Mouse (Mus musculus): ENCODE data around the gene Ano1. TPM values are rescaled to one million over a fixed set of nuclear protein-coding genes. Genes with fewer than 3 reads are reported as not detected.

The Ano1 gene
- total RNA-seq, 1 experiment, result 9.1 TPM

DNA sequence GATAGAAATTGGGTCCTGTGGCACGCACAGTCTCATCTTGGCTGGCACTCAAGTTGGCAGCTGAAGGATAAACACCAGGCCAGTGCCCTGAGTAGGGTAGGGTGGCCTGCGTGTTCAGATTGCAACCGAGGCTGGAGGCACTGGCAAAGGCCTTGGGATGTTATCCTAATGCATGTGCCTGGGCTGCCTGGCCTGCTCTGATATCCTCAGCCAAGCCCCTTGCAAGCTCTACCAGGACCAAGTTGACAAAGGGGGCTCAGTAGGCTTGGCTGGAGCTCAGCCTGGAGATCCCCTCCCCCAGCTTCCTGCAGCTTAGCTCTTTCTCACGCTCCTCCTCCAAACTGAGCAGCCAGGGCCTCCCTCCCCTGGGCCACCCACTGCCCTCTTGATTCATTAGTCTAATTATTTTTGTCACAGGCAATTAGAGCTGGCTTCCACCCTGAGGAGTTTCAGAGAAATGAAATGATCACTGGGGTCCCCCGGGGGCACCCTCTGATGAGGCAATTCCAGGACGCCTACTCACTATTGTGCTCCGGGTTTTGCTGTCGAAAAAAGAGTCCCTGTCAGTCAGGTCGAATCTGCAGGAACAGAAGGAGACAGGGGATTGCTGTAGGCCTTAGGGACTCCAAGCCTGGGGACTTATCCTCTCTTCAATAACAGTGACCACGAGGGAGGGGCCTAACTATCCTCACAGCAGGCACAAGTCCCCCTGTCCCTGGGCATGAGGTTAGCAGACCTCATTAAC lies 97.9 kb downstream of the Ano1 start:
- no peaks in the 10 kb centered on the region for H3K4me1 ChIP-seq (ENCODE audit: control insufficient read depth in 2 of 2, insufficient read depth in 2 of 2, low read length in 2 of 2, poor library complexity in 1 of 2)
- H3K27ac ChIP-seq (ENCODE audit: insufficient read depth, low read depth, low read length, poor library complexity, severe bottlenecking), result no peak overlapping the region
- no peaks in the 10 kb centered on the region for H3K9me3 ChIP-seq (ENCODE audit: control insufficient read depth, insufficient read depth, low read depth, low read length)
- H3K4me3 ChIP-seq (ENCODE audit: insufficient read depth in 1 of 2, low read depth in 1 of 2, low read length in 2 of 2, poor library complexity in 1 of 2, severe bottlenecking in 1 of 2), result no peak overlapping the region
- TF ChIP-seq CHD2 (IDR thresholded peaks at IDR 0.05; ENCODE audit: low read depth, low read length) (no peak), HCFC1 (IDR thresholded peaks at IDR 0.05; ENCODE audit: borderline replicate concordance, insufficient read depth, low read length) (no peak), MAFK (IDR thresholded peaks at IDR 0.05; ENCODE audit: insufficient read depth, low read depth, low read length) (no peak), ZNF384 (IDR thresholded peaks at IDR 0.05; ENCODE audit: low read depth, low read length) (no peak)
- H3K36me3 ChIP-seq (ENCODE audit: control insufficient read depth, insufficient read depth, low read length, poor library complexity, severe bottlenecking), result no peaks in the 10 kb centered on the region
- H3K9ac ChIP-seq (ENCODE audit: insufficient read depth, low read depth, low read length, poor library complexity, severe bottlenecking), result no peak overlapping the region
- in situ Hi-C loops (cut with MboI; ENCODE audit: low sequenced_read_pairs in 2 of 2, unreplicated experiment in 2 of 2), result no loop called here
- DNase-seq (ENCODE audit: low read depth, low spot score), result no peak

DNA sequence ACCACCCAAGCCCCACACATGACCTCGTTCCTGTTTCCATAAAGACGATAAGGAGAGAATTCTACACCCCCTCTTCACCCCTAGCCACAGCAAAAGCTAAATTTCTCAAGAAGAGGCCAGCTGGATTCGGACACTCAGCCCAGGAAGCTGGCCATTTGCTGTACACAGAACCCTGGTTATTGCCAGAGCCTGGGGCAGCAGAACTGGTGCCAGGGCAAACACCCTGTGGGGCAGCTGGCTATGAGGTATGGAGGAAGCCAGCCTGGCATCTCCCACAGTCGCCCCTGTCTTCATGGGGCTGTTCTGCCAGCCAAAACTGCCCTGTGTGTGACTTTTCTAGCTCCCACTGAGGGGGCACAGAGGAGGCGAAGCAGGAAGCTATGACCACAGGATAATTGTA lies 104.2 kb downstream of the Ano1 start:
- H3K9ac ChIP-seq (ENCODE audit: insufficient read depth, low read depth, low read length, poor library complexity, severe bottlenecking), result no peak overlapping the region
- in situ Hi-C loops (cut with MboI; ENCODE audit: low sequenced_read_pairs in 2 of 2, unreplicated experiment in 2 of 2), result no loop called here
- no peaks in the 10 kb centered on the region for H3K4me1 ChIP-seq (ENCODE audit: control insufficient read depth in 2 of 2, insufficient read depth in 2 of 2, low read length in 2 of 2, poor library complexity in 1 of 2)
- H3K9me3 ChIP-seq (ENCODE audit: control insufficient read depth, insufficient read depth, low read depth, low read length), result no peaks in the 10 kb centered on the region
- no peak for TF ChIP-seq ZNF384 (IDR thresholded peaks at IDR 0.05; ENCODE audit: low read depth, low read length)
- TF ChIP-seq HCFC1 (IDR thresholded peaks at IDR 0.05; ENCODE audit: borderline replicate concordance, insufficient read depth, low read length), result no peak
- TF ChIP-seq ZC3H11A (IDR thresholded peaks at IDR 0.05; ENCODE audit: borderline replicate concordance, low read depth, low read length), result no peak
- DNase-seq (ENCODE audit: low read depth, low spot score), result no peak
- H3K27ac ChIP-seq (ENCODE audit: insufficient read depth, low read depth, low read length, poor library complexity, severe bottlenecking), result no peak overlapping the region
- no peak overlapping the region for H3K4me3 ChIP-seq (ENCODE audit: insufficient read depth in 1 of 2, low read depth in 1 of 2, low read length in 2 of 2, poor library complexity in 1 of 2, severe bottlenecking in 1 of 2)
- no peaks in the 10 kb centered on the region for H3K36me3 ChIP-seq (ENCODE audit: control insufficient read depth, insufficient read depth, low read length, poor library complexity, severe bottlenecking)

GRCm38 (mm10) chr7:144640817-144641216 lies 111.0 kb downstream of the Ano1 start:
- DNase-seq (ENCODE audit: low read depth, low spot score), result no peak
- H3K27ac ChIP-seq (ENCODE audit: insufficient read depth, low read depth, low read length, poor library complexity, severe bottlenecking), result no peak overlapping the region
- H3K36me3 ChIP-seq (ENCODE audit: control insufficient read depth, insufficient read depth, low read length, poor library complexity, severe bottlenecking), result no peaks in the 10 kb centered on the region
- H3K9ac ChIP-seq (ENCODE audit: insufficient read depth, low read depth, low read length, poor library complexity, severe bottlenecking), result no peak overlapping the region
- in situ Hi-C loops (cut with MboI; ENCODE audit: low sequenced_read_pairs in 2 of 2, unreplicated experiment in 2 of 2), result no loop called here
- TF ChIP-seq HCFC1 (IDR thresholded peaks at IDR 0.05; ENCODE audit: borderline replicate concordance, insufficient read depth, low read length), result no peak
- no peak for TF ChIP-seq CHD2 (IDR thresholded peaks at IDR 0.05; ENCODE audit: low read depth, low read length)
- no peak for TF ChIP-seq ZC3H11A (IDR thresholded peaks at IDR 0.05; ENCODE audit: borderline replicate concordance, low read depth, low read length)
- no peak for TF ChIP-seq ZNF384 (IDR thresholded peaks at IDR 0.05; ENCODE audit: low read depth, low read length)
- no peak for TF ChIP-seq MAFK (IDR thresholded peaks at IDR 0.05; ENCODE audit: insufficient read depth, low read depth, low read length)
- H3K4me1 ChIP-seq (ENCODE audit: control insufficient read depth in 2 of 2, insufficient read depth in 2 of 2, low read length in 2 of 2, poor library complexity in 1 of 2), result no peaks in the 10 kb centered on the region
- no peaks in the 10 kb centered on the region for H3K9me3 ChIP-seq (ENCODE audit: control insufficient read depth, insufficient read depth, low read depth, low read length)
- no peak overlapping the region for H3K4me3 ChIP-seq (ENCODE audit: insufficient read depth in 1 of 2, low read depth in 1 of 2, low read length in 2 of 2, poor library complexity in 1 of 2, severe bottlenecking in 1 of 2)

DNA sequence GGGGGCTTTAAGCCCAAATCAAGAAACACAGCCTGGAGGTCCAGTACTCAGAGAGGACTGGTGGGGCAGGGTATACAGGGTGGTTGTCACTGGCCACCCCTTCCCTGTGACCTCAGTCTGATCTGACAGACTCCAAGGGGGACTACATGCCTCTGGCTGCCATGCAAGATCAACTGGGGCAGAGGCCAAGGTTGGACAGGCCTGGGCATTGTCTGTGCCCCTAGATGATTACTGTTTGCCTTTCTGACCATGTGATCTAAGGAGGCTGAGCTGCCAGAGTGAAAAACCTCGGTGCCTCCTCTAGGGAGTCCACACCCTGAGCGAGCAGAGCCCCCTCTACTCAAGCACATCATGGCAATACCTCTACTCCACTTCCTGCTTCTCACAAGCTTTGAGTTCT lies 115.8 kb downstream of the Ano1 start:
- no peak for DNase-seq (ENCODE audit: low read depth, low spot score)
- in situ Hi-C loops (cut with MboI; ENCODE audit: low sequenced_read_pairs in 2 of 2, unreplicated experiment in 2 of 2), result no loop called here
- no peaks in the 10 kb centered on the region for H3K4me1 ChIP-seq (ENCODE audit: control insufficient read depth in 2 of 2, insufficient read depth in 2 of 2, low read length in 2 of 2, poor library complexity in 1 of 2)
- no peaks in the 10 kb centered on the region for H3K36me3 ChIP-seq (ENCODE audit: control insufficient read depth, insufficient read depth, low read length, poor library complexity, severe bottlenecking)
- no peaks in the 10 kb centered on the region for H3K9me3 ChIP-seq (ENCODE audit: control insufficient read depth, insufficient read depth, low read depth, low read length)
- no peak overlapping the region for H3K27ac ChIP-seq (ENCODE audit: insufficient read depth, low read depth, low read length, poor library complexity, severe bottlenecking)
- H3K4me3 ChIP-seq (ENCODE audit: insufficient read depth in 1 of 2, low read depth in 1 of 2, low read length in 2 of 2, poor library complexity in 1 of 2, severe bottlenecking in 1 of 2), result no peak overlapping the region
- no peak overlapping the region for H3K9ac ChIP-seq (ENCODE audit: insufficient read depth, low read depth, low read length, poor library complexity, severe bottlenecking)
- TF ChIP-seq CHD2 (IDR thresholded peaks at IDR 0.05; ENCODE audit: low read depth, low read length), result no peak
- no peak for TF ChIP-seq ZNF384 (IDR thresholded peaks at IDR 0.05; ENCODE audit: low read depth, low read length)
- TF ChIP-seq ZC3H11A (IDR thresholded peaks at IDR 0.05; ENCODE audit: borderline replicate concordance, low read depth, low read length), result no peak
- no peak for TF ChIP-seq MAFK (IDR thresholded peaks at IDR 0.05; ENCODE audit: insufficient read depth, low read depth, low read length)
- TF ChIP-seq HCFC1 (IDR thresholded peaks at IDR 0.05; ENCODE audit: borderline replicate concordance, insufficient read depth, low read length), result no peak

- H3K36me3 ChIP-seq (ENCODE audit: control insufficient read depth, insufficient read depth, low read length, poor library complexity, severe bottlenecking), result no peaks in the 10 kb centered on the region
- no peak overlapping the region for H3K9ac ChIP-seq (ENCODE audit: insufficient read depth, low read depth, low read length, poor library complexity, severe bottlenecking)
- TF ChIP-seq CHD2 (IDR thresholded peaks at IDR 0.05; ENCODE audit: low read depth, low read length), result no peak
- TF ChIP-seq MAFK (IDR thresholded peaks at IDR 0.05; ENCODE audit: insufficient read depth, low read depth, low read length), result no peak
- TF ChIP-seq HCFC1 (IDR thresholded peaks at IDR 0.05; ENCODE audit: borderline replicate concordance, insufficient read depth, low read length), result no peak
- no peak for TF ChIP-seq ZC3H11A (IDR thresholded peaks at IDR 0.05; ENCODE audit: borderline replicate concordance, low read depth, low read length)
- no peak for TF ChIP-seq ZNF384 (IDR thresholded peaks at IDR 0.05; ENCODE audit: low read depth, low read length)
- H3K4me3 ChIP-seq (ENCODE audit: insufficient read depth in 1 of 2, low read depth in 1 of 2, low read length in 2 of 2, poor library complexity in 1 of 2, severe bottlenecking in 1 of 2), result no peak overlapping the region
- in situ Hi-C loops (cut with MboI; ENCODE audit: low sequenced_read_pairs in 2 of 2, unreplicated experiment in 2 of 2), result no loop called here
- no peak for DNase-seq (ENCODE audit: low read depth, low spot score)
- no peaks in the 10 kb centered on the region for H3K9me3 ChIP-seq (ENCODE audit: control insufficient read depth, insufficient read depth, low read depth, low read length)
- H3K4me1 ChIP-seq (ENCODE audit: control insufficient read depth in 2 of 2, insufficient read depth in 2 of 2, low read length in 2 of 2, poor library complexity in 1 of 2), result peaks cover 0 to under 1% of the 10 kb centered on the region in 2 experiments; a peak in 1 of 4 replicates
- H3K27ac ChIP-seq (ENCODE audit: insufficient read depth, low read depth, low read length, poor library complexity, severe bottlenecking), result no peak overlapping the region
Measured at GRCm38 (mm10) chr7:144634875-144635274, 116.9 kb downstream of the Ano1 start.
